Mouse (Mus musculus): ENCODE measurements at regions not wholly inside any gene's neighbourhood (a gene's known extent, or its start where the extent isn't known, plus 50 kb on each side); places are given as distances from the start of the nearest gene placed in this dataset.
A peak's percentile ranks its signal among the peaks of the same experiment; 100 is the strongest.

GRCm38 (mm10) chr2:75137133-75137982 is 311.8 kb downstream of the Mtx2 start:
- TF ChIP-seq POLR2A (IDR thresholded peaks at IDR 0.05; ENCODE audit: borderline replicate concordance, insufficient read depth, low read length) (no peak), CTCF (IDR thresholded peaks at IDR 0.05; ENCODE audit: borderline replicate concordance, insufficient read depth, low read depth, low read length) (no peak)
- H3K27me3 ChIP-seq (ENCODE audit: control insufficient read depth, insufficient read depth, low read length): no peaks in the 10 kb centered on the region; the same call in 1 of the 2 replicates
- 3% methylated on average over 42 of the region's 42 CpGs for WGBS
- peak; percentile 6 to 13 for DNase-seq
- H3K4me3 ChIP-seq (replicated peaks; ENCODE audit: insufficient read depth, low read depth, low read length): peak overlapping the region; percentile 36
- no peak overlapping the region for H3K27ac ChIP-seq (ENCODE audit: insufficient read depth, low read length)
- no peaks in the 10 kb centered on the region for H3K4me1 ChIP-seq (ENCODE audit: control insufficient read depth, insufficient read depth, low read length)

GRCm38 (mm10) chr2:75137983-75138745 is 312.6 kb downstream of the Mtx2 start:
- no peaks in the 10 kb centered on the region; the same call in 1 of the 2 replicates for H3K27me3 ChIP-seq (ENCODE audit: control insufficient read depth, insufficient read depth, low read length)
- 10% methylated on average over 29 of the region's 29 CpGs for WGBS

GRCm38 (mm10) chr2:75138746-75139060 is 313.1 kb downstream of the Mtx2 start:
- H3K27ac ChIP-seq (ENCODE audit: insufficient read depth, low read length): no peak overlapping the region
- no peaks in the 10 kb centered on the region; the same call in 1 of the 2 replicates for H3K27me3 ChIP-seq (ENCODE audit: control insufficient read depth, insufficient read depth, low read length)
- TF ChIP-seq CTCF (IDR thresholded peaks at IDR 0.05; ENCODE audit: borderline replicate concordance, insufficient read depth, low read depth, low read length) (no peak), POLR2A (IDR thresholded peaks at IDR 0.05; ENCODE audit: borderline replicate concordance, insufficient read depth, low read length) (no peak)
- 66% methylated on average over 9 of the region's 9 CpGs for WGBS
- H3K4me3 ChIP-seq (replicated peaks; ENCODE audit: insufficient read depth, low read depth, low read length): no peak overlapping the region
- no peak for DNase-seq
- no peaks in the 10 kb centered on the region for H3K4me1 ChIP-seq (ENCODE audit: control insufficient read depth, insufficient read depth, low read length)

More at GRCm38 (mm10) chr2:75137983-75138745, 312.6 kb downstream of the Mtx2 start:
- peak; percentile 23 to 44 for DNase-seq
- TF ChIP-seq CTCF (IDR thresholded peaks at IDR 0.05; ENCODE audit: borderline replicate concordance, insufficient read depth, low read depth, low read length): peak; percentile 41; the same call in 1 of the 2 replicates
- TF ChIP-seq POLR2A (IDR thresholded peaks at IDR 0.05; ENCODE audit: borderline replicate concordance, insufficient read depth, low read length): no peak
- H3K4me3 ChIP-seq (replicated peaks; ENCODE audit: insufficient read depth, low read depth, low read length): peak overlapping the region; percentile 26
- no peak overlapping the region for H3K27ac ChIP-seq (ENCODE audit: insufficient read depth, low read length)
- no peaks in the 10 kb centered on the region for H3K4me1 ChIP-seq (ENCODE audit: control insufficient read depth, insufficient read depth, low read length)

GRCm38 (mm10) chr2:75139544-75139943 is 313.9 kb downstream of the Mtx2 start:
- Histone ChIP-seq H3K27ac (ENCODE audit: insufficient read depth, low read length) (no peak overlapping the region), H3K27me3 (ENCODE audit: control insufficient read depth, insufficient read depth, low read length) (no peaks in the 10 kb centered on the region; the same call in 1 of the 2 replicates), H3K4me3 (replicated peaks; ENCODE audit: insufficient read depth, low read depth, low read length) (no peak overlapping the region), H3K4me1 (ENCODE audit: control insufficient read depth, insufficient read depth, low read length) (no peaks in the 10 kb centered on the region)
- no peak for DNase-seq
- whole genome bisulfite sequencing: 74% methylated on average over 2 of the region's 2 CpGs
- TF ChIP-seq POLR2A (IDR thresholded peaks at IDR 0.05; ENCODE audit: borderline replicate concordance, insufficient read depth, low read length) (no peak), CTCF (IDR thresholded peaks at IDR 0.05; ENCODE audit: borderline replicate concordance, insufficient read depth, low read depth, low read length) (no peak)

- TF ChIP-seq CTCF (IDR thresholded peaks at IDR 0.05; ENCODE audit: borderline replicate concordance, insufficient read depth, low read depth, low read length) (no peak), POLR2A (IDR thresholded peaks at IDR 0.05; ENCODE audit: borderline replicate concordance, insufficient read depth, low read length) (no peak)
- no peak overlapping the region for H3K27ac ChIP-seq (ENCODE audit: insufficient read depth, low read length)
- 24% methylated on average over 2 of the region's 2 CpGs for WGBS
Observed at GRCm38 (mm10) chr2:75142675-75143074, 317.1 kb downstream of the Mtx2 start.

GRCm38 (mm10) chr2:75144861-75145260 is 319.3 kb downstream of the Mtx2 start:
- Histone ChIP-seq H3K4me3 (replicated peaks; ENCODE audit: insufficient read depth, low read depth, low read length) (no peak overlapping the region), H3K4me1 (ENCODE audit: control insufficient read depth, insufficient read depth, low read length) (no peaks in the 10 kb centered on the region), H3K27ac (ENCODE audit: insufficient read depth, low read length) (no peak overlapping the region), H3K27me3 (ENCODE audit: control insufficient read depth, insufficient read depth, low read length) (no peaks in the 10 kb centered on the region)
- WGBS: 81% methylated on average over 12 of the region's 12 CpGs
- no peak for DNase-seq
- TF ChIP-seq POLR2A (IDR thresholded peaks at IDR 0.05; ENCODE audit: borderline replicate concordance, insufficient read depth, low read length) (no peak), CTCF (IDR thresholded peaks at IDR 0.05; ENCODE audit: borderline replicate concordance, insufficient read depth, low read depth, low read length) (no peak)

More at GRCm38 (mm10) chr2:75142675-75143074, 317.1 kb downstream of the Mtx2 start:
- Histone ChIP-seq H3K4me1 (ENCODE audit: control insufficient read depth, insufficient read depth, low read length) (no peaks in the 10 kb centered on the region), H3K27me3 (ENCODE audit: control insufficient read depth, insufficient read depth, low read length) (no peaks in the 10 kb centered on the region; the same call in 1 of the 2 replicates), H3K4me3 (replicated peaks; ENCODE audit: insufficient read depth, low read depth, low read length) (no peak overlapping the region)
- DNase-seq: no peak

GRCm38 (mm10) chr2:75146256-75146655 is 320.7 kb downstream of the Mtx2 start:
- WGBS: 40% methylated on average over 6 of the region's 6 CpGs
- TF ChIP-seq CTCF (IDR thresholded peaks at IDR 0.05; ENCODE audit: borderline replicate concordance, insufficient read depth, low read depth, low read length) (no peak), POLR2A (IDR thresholded peaks at IDR 0.05; ENCODE audit: borderline replicate concordance, insufficient read depth, low read length) (no peak)
- Histone ChIP-seq H3K4me3 (replicated peaks; ENCODE audit: insufficient read depth, low read depth, low read length) (no peak overlapping the region), H3K27ac (ENCODE audit: insufficient read depth, low read length) (no peak overlapping the region), H3K27me3 (ENCODE audit: control insufficient read depth, insufficient read depth, low read length) (no peaks in the 10 kb centered on the region), H3K4me1 (ENCODE audit: control insufficient read depth, insufficient read depth, low read length) (no peaks in the 10 kb centered on the region)
- no peak for DNase-seq
